Mouse (Mus musculus) B cell, adult 2 months (primary cell): ENCODE measurements around the gene Olfr406.

Source experiments
- DNase-seq, 2 experiments: peaks; one replicate each; pipeline ENCODE4 v3.0.0; 2022

The Olfr406 gene

GRCm38 (mm10) chr11:74259508-74259907, at the start of gene Olfr406:
TSS of gene Olfr406 (plus strand) at chr11:74259808.
- no peak for DNase-seq

GRCm38 (mm10) chr11:74211279-74211678, 48.3 kb upstream of the Olfr406 start, which contains the start of gene Olfr43:
TSS of gene Olfr43 (minus strand) at chr11:74211379.
- no peak for DNase-seq

- no peak for DNase-seq
Measured at GRCm38 (mm10) chr11:74241201-74241600, 18.4 kb upstream of the Olfr406 start.

- DNase-seq, result no peak
Measured at GRCm38 (mm10) chr11:74283436-74283835, 23.8 kb downstream of the Olfr406 start, which contains the start of gene Olfr59. TSS of gene Olfr59 (plus strand) at chr11:74283736.

- DNase-seq, result no peak
Measured at GRCm38 (mm10) chr11:74287256-74287655, 27.6 kb downstream of the Olfr406 start.
